13 mouse cellular contexts compared by ENCODE assay signal in the genomic region with DNA sequence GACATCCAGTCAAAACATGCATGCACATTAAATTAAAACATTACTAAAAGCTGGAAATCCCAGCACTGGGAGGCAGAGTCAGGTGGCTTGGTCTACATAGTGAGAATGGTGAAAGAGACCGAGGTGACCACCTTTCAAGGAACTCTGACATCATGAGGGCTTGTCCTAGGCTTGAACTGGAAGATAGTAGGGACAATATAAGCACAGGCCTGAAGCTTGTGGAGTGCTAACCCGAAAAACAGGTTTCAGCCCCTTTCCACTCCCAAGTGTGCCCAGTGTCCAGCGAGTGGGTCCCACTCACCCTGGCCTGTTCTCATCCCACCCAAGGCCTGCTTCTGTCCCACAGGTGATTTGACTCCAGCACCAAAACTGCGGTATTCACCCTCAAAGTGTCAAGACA. TPM values are rescaled to one million over a fixed set of nuclear protein-coding genes. Genes with fewer than 3 reads are reported as not detected.
DNase-seq lines count a peak whose midpoint lies in the region; ATAC-seq lines count a peak whose summit lies in the region.
"Had no signal": no experiment of that assay in that cellular context is flagged by ENCODE, and none has a peak within 500 bp of the region (broad histone marks: within the 10 kb centered on the region; RNA-seq: fewer than 3 reads in every experiment).

No protein-coding gene starts in this region.

- H3K4me3 ChIP-seq in embryonic facial prominence, embryonic 12.5 days = no peak overlapping the region
- H3K4me3 ChIP-seq in embryonic facial prominence, embryonic 10.5 days = no peak overlapping the region
- no peak overlapping the region for H3K4me3 ChIP-seq in limb, embryonic 12.5 days (replicated peaks)
- H3K4me3 ChIP-seq in limb, embryonic 10.5 days = no peak overlapping the region
- H3K4me3 ChIP-seq in forebrain, embryonic 16.5 days (replicated peaks; ENCODE audit: low read length) = no peak overlapping the region
- H3K4me3 ChIP-seq in neural tube, embryonic 15.5 days (replicated peaks) = no peak overlapping the region
- H3K4me3 ChIP-seq: liver, embryonic 13.5 days had no signal

- no peak overlapping the region for H3K9ac ChIP-seq in embryonic facial prominence, embryonic 12.5 days
- H3K9ac ChIP-seq in limb, embryonic 12.5 days (replicated peaks) = no peak overlapping the region
- no peak overlapping the region for H3K9ac ChIP-seq in forebrain, embryonic 16.5 days (replicated peaks; ENCODE audit: low read depth, low read length)
- H3K9ac ChIP-seq in neural tube, embryonic 15.5 days (replicated peaks) = no peak overlapping the region
- H3K9ac ChIP-seq: liver, embryonic 13.5 days had no signal

- H3K27ac ChIP-seq in embryonic facial prominence, embryonic 12.5 days = peak overlapping the region; percentile 48; the same call in 1 of the 2 replicates
- H3K27ac ChIP-seq in embryonic facial prominence, embryonic 10.5 days (replicated peaks) = no peak overlapping the region
- peak overlapping the region; percentile 82 for H3K27ac ChIP-seq in limb, embryonic 12.5 days
- H3K27ac ChIP-seq in limb, embryonic 10.5 days = no peak overlapping the region
- H3K27ac ChIP-seq in forebrain, embryonic 16.5 days (ENCODE audit: low read length) = peak overlapping the region; percentile 34; the same call in 1 of the 2 replicates
- peak overlapping the region; percentile 56 for H3K27ac ChIP-seq in neural tube, embryonic 15.5 days (replicated peaks)
- H3K27ac ChIP-seq: kidney, postnatal 0 days; liver, embryonic 13.5 days had no signal

- DNase-seq in embryonic facial prominence, embryonic 10.5 days (ENCODE audit: low spot score) = no peak
- DNase-seq in limb, embryonic 10.5 days (ENCODE audit: low spot score) = no peak
- DNase-seq in layer of hippocampus, adult 8-10 months (ENCODE audit: low spot score in 2 of 2) = no peak
- DNase-seq in spleen, postnatal 10 days (ENCODE audit: low spot score in 2 of 2) = no peak
- DNase-seq: spleen, adult 18-20 months had no signal

- peaks cover 15% of the 10 kb centered on the region; the same call in 1 of the 2 replicates for H3K4me1 ChIP-seq in embryonic facial prominence, embryonic 12.5 days
- H3K4me1 ChIP-seq in embryonic facial prominence, embryonic 10.5 days = peaks cover 4% of the 10 kb centered on the region
- peaks cover 22% of the 10 kb centered on the region for H3K4me1 ChIP-seq in limb, embryonic 12.5 days (replicated peaks)
- H3K4me1 ChIP-seq in limb, embryonic 10.5 days = peaks cover 7% of the 10 kb centered on the region; the same call in 1 of the 2 replicates
- H3K4me1 ChIP-seq in forebrain, embryonic 16.5 days (replicated peaks; ENCODE audit: control insufficient read depth, insufficient read depth, low read length) = peaks cover 13% of the 10 kb centered on the region
- peaks cover 10% of the 10 kb centered on the region for H3K4me1 ChIP-seq in neural tube, embryonic 15.5 days
- H3K4me1 ChIP-seq: liver, embryonic 13.5 days had no signal

- H3K4me2 ChIP-seq in embryonic facial prominence, embryonic 12.5 days (replicated peaks) = no peak overlapping the region
- no peak overlapping the region for H3K4me2 ChIP-seq in limb, embryonic 12.5 days
- H3K4me2 ChIP-seq in forebrain, embryonic 16.5 days (ENCODE audit: low read length) = no peak overlapping the region
- no peak overlapping the region for H3K4me2 ChIP-seq in neural tube, embryonic 15.5 days
- H3K4me2 ChIP-seq: liver, embryonic 13.5 days; midbrain, embryonic 11.5 days had no signal

- 0 out of 2 replicates have a peak, but pooled peaks cover 5% of the 10 kb centered on the region for H3K36me3 ChIP-seq in embryonic facial prominence, embryonic 12.5 days
- peaks cover 6% of the 10 kb centered on the region; the same call in 1 of the 2 replicates for H3K36me3 ChIP-seq in embryonic facial prominence, embryonic 10.5 days (replicated peaks)
- H3K36me3 ChIP-seq in limb, embryonic 12.5 days = peaks cover 15% of the 10 kb centered on the region
- H3K36me3 ChIP-seq in limb, embryonic 10.5 days = peaks cover 9% of the 10 kb centered on the region; the same call in 1 of the 2 replicates
- H3K36me3 ChIP-seq in forebrain, embryonic 16.5 days (ENCODE audit: control insufficient read depth, insufficient read depth) = peaks cover 2% of the 10 kb centered on the region; the same call in 1 of the 2 replicates
- peaks cover 25% of the 10 kb centered on the region for H3K36me3 ChIP-seq in neural tube, embryonic 15.5 days
- H3K36me3 ChIP-seq: liver, embryonic 13.5 days had no signal

- 80% methylated on average over 4 of the region's 4 CpGs for WGBS in embryonic facial prominence, embryonic 12.5 days
- WGBS in embryonic facial prominence, embryonic 10.5 days = 88% methylated on average over 4 of the region's 4 CpGs
- 88% methylated on average over 4 of the region's 4 CpGs for WGBS in limb, embryonic 12.5 days
- WGBS in limb, embryonic 10.5 days = 75% methylated on average over 4 of the region's 4 CpGs
- WGBS in forebrain, embryonic 16.5 days = 74% methylated on average over 4 of the region's 4 CpGs
- WGBS in neural tube, embryonic 15.5 days = 86% methylated on average over 4 of the region's 4 CpGs

- no peaks in the 10 kb centered on the region for H3K27me3 ChIP-seq in embryonic facial prominence, embryonic 12.5 days
- no peaks in the 10 kb centered on the region for H3K27me3 ChIP-seq in embryonic facial prominence, embryonic 10.5 days (replicated peaks; ENCODE audit: low read depth, poor library complexity, severe bottlenecking)
- H3K27me3 ChIP-seq in limb, embryonic 12.5 days = no peaks in the 10 kb centered on the region
- no peaks in the 10 kb centered on the region for H3K27me3 ChIP-seq in limb, embryonic 10.5 days (ENCODE audit: low read depth, poor library complexity, severe bottlenecking)
- no peaks in the 10 kb centered on the region for H3K27me3 ChIP-seq in forebrain, embryonic 16.5 days (replicated peaks; ENCODE audit: control insufficient read depth, insufficient read depth, low read length)
- no peaks in the 10 kb centered on the region for H3K27me3 ChIP-seq in neural tube, embryonic 15.5 days (replicated peaks)
- H3K27me3 ChIP-seq: liver, embryonic 13.5 days had no signal

- 0 out of 2 replicates have a peak, but pooled peaks have one; percentile 8 for ATAC-seq in embryonic facial prominence, embryonic 12.5 days (ENCODE audit: insufficient number of reproducible peaks, insufficient read depth, low FRiP score, low TSS enrichment)
- no peak for ATAC-seq in limb, embryonic 12.5 days (ENCODE audit: insufficient number of reproducible peaks, insufficient read depth, low FRiP score, low TSS enrichment, low read depth)
- ATAC-seq in forebrain, embryonic 16.5 days = peak; percentile 36; the same call in 1 of the 2 replicates
- ATAC-seq in neural tube, embryonic 15.5 days (ENCODE audit: low FRiP score) = no peak; the same call in 1 of the 2 replicates

- H3K9me3 ChIP-seq in embryonic facial prominence, embryonic 12.5 days = no peaks in the 10 kb centered on the region
- H3K9me3 ChIP-seq in embryonic facial prominence, embryonic 10.5 days = no peaks in the 10 kb centered on the region
- no peaks in the 10 kb centered on the region for H3K9me3 ChIP-seq in limb, embryonic 12.5 days
- H3K9me3 ChIP-seq in limb, embryonic 10.5 days (replicated peaks) = no peaks in the 10 kb centered on the region
- H3K9me3 ChIP-seq in forebrain, embryonic 16.5 days (ENCODE audit: control insufficient read depth, low read length) = no peaks in the 10 kb centered on the region
- no peaks in the 10 kb centered on the region for H3K9me3 ChIP-seq in neural tube, embryonic 15.5 days (replicated peaks)
- H3K9me3 ChIP-seq: liver, embryonic 13.5 days had no signal

RNA-seq across cellular contexts. Expression of a gene that starts 6.6 kb away (rescaled TPM):
- 0.55 and 0.67 TPM in 2 replicates for polyA plus RNA-seq in embryonic facial prominence, embryonic 12.5 days (2016; fragmentation: Nextera tagmentation; extraction: Ambion mirVana)
- polyA plus RNA-seq in embryonic facial prominence, embryonic 10.5 days (2016; fragmentation: Nextera tagmentation; extraction: Ambion mirVana) = 0.26 TPM in 1 of 2 replicates, not detected in the other
- polyA plus RNA-seq in limb, embryonic 12.5 days (2016; fragmentation: Nextera tagmentation; extraction: Ambion mirVana) = 0.49 and 0.71 TPM in 2 replicates
- polyA plus RNA-seq in limb, embryonic 10.5 days (2016; fragmentation: Nextera tagmentation; extraction: Ambion mirVana) = 0.65 TPM in 1 of 2 replicates, not detected in the other
- polyA plus RNA-seq in forebrain, embryonic 16.5 days (2015; fragmentation: Nextera tagmentation; extraction: Ambion mirVana) = 0.99 TPM in 1 of 2 replicates, not detected in the other
- 0.51 and 0.55 TPM in 2 replicates for polyA plus RNA-seq in neural tube, embryonic 15.5 days (2015; fragmentation: Nextera tagmentation; extraction: Ambion mirVana)
- total RNA-seq in layer of hippocampus, adult 8-10 months (2022) = not detected
- total RNA-seq: heart, postnatal 25 days had no signal
- polyA plus RNA-seq: liver, embryonic 13.5 days had no signal

RNA-seq across cellular contexts. Expression of a gene that starts 28.6 kb away (rescaled TPM):
- 100 and 109 TPM in 2 replicates for polyA plus RNA-seq in embryonic facial prominence, embryonic 12.5 days (2016; fragmentation: Nextera tagmentation; extraction: Ambion mirVana)
- polyA plus RNA-seq in embryonic facial prominence, embryonic 10.5 days (2016; fragmentation: Nextera tagmentation; extraction: Ambion mirVana) = 84.8 and 85.6 TPM in 2 replicates
- 107 and 109 TPM in 2 replicates for polyA plus RNA-seq in limb, embryonic 12.5 days (2016; fragmentation: Nextera tagmentation; extraction: Ambion mirVana)
- polyA plus RNA-seq in limb, embryonic 10.5 days (2016; fragmentation: Nextera tagmentation; extraction: Ambion mirVana) = 66.4 and 82.5 TPM in 2 replicates
- polyA plus RNA-seq in forebrain, embryonic 16.5 days (2015; fragmentation: Nextera tagmentation; extraction: Ambion mirVana) = 132 and 142 TPM in 2 replicates
- 90.1 and 96.7 TPM in 2 replicates for polyA plus RNA-seq in neural tube, embryonic 15.5 days (2015; fragmentation: Nextera tagmentation; extraction: Ambion mirVana)
- total RNA-seq in layer of hippocampus, adult 8-10 months (2022) = 100 to 1,000 TPM; 151 to 196 (median 188) TPM

RNA-seq across cellular contexts. Expression of a gene that starts 31.9 kb away (rescaled TPM):
- polyA plus RNA-seq in embryonic facial prominence, embryonic 12.5 days (2016; fragmentation: Nextera tagmentation; extraction: Ambion mirVana) = 7.6 and 8.1 TPM in 2 replicates
- 4.2 and 5.7 TPM in 2 replicates for polyA plus RNA-seq in embryonic facial prominence, embryonic 10.5 days (2016; fragmentation: Nextera tagmentation; extraction: Ambion mirVana)
- polyA plus RNA-seq in limb, embryonic 12.5 days (2016; fragmentation: Nextera tagmentation; extraction: Ambion mirVana) = 6.5 and 7.4 TPM in 2 replicates
- polyA plus RNA-seq in limb, embryonic 10.5 days (2016; fragmentation: Nextera tagmentation; extraction: Ambion mirVana) = 3.9 and 5.3 TPM in 2 replicates
- polyA plus RNA-seq in forebrain, embryonic 16.5 days (2015; fragmentation: Nextera tagmentation; extraction: Ambion mirVana) = 7.8 and 9.3 TPM in 2 replicates
- 7.8 and 9.0 TPM in 2 replicates for polyA plus RNA-seq in neural tube, embryonic 15.5 days (2015; fragmentation: Nextera tagmentation; extraction: Ambion mirVana)
- total RNA-seq in layer of hippocampus, adult 8-10 months (2022) = 10 to 100 TPM; 20.1 to 22.9 (median 22.1) TPM

RNA-seq across cellular contexts. Expression of a gene that starts 48.3 kb away (rescaled TPM):
- 3.9 and 4.3 TPM in 2 replicates for polyA plus RNA-seq in embryonic facial prominence, embryonic 12.5 days (2016; fragmentation: Nextera tagmentation; extraction: Ambion mirVana)
- polyA plus RNA-seq in embryonic facial prominence, embryonic 10.5 days (2016; fragmentation: Nextera tagmentation; extraction: Ambion mirVana) = 3.2 and 3.6 TPM in 2 replicates
- polyA plus RNA-seq in limb, embryonic 12.5 days (2016; fragmentation: Nextera tagmentation; extraction: Ambion mirVana) = 4.1 and 4.8 TPM in 2 replicates
- polyA plus RNA-seq in limb, embryonic 10.5 days (2016; fragmentation: Nextera tagmentation; extraction: Ambion mirVana) = 3.1 and 3.8 TPM in 2 replicates
- 3.2 and 5.8 TPM in 2 replicates for polyA plus RNA-seq in forebrain, embryonic 16.5 days (2015; fragmentation: Nextera tagmentation; extraction: Ambion mirVana)
- polyA plus RNA-seq in neural tube, embryonic 15.5 days (2015; fragmentation: Nextera tagmentation; extraction: Ambion mirVana) = 3.5 TPM in 2 replicates
- total RNA-seq in layer of hippocampus, adult 8-10 months (2022) = 1 to 10 TPM; 4.1 to 6.5 (median 5.9) TPM

Comparison
In these comparisons a context has a peak if more than half of its experiments do, and no peak if none do; other contexts are left out.
1. H3K27ac ChIP-seq: peak in embryonic facial prominence, embryonic 12.5 days (single experiment), limb, embryonic 12.5 days (single experiment), forebrain, embryonic 16.5 days (single experiment) and neural tube, embryonic 15.5 days (single experiment); none in embryonic facial prominence, embryonic 10.5 days (single experiment) and limb, embryonic 10.5 days (single experiment).
2. ATAC-seq: peak in embryonic facial prominence, embryonic 12.5 days (single experiment) and forebrain, embryonic 16.5 days (single experiment); none in limb, embryonic 12.5 days (single experiment) and neural tube, embryonic 15.5 days (single experiment).